Mouse (Mus musculus) hindbrain, embryonic 10.5 days (tissue): ENCODE data around the gene Capza1. TPM values are rescaled to one million over a fixed set of nuclear protein-coding genes. Genes with fewer than 3 reads are reported as not detected.

ENCODE experiments used
- DNase-seq: peaks from one replicate; pipeline ENCODE4 v3.0.0-alpha.2; 2017; ENCODE audit warnings: low spot score
- H3K27ac ChIP-seq: fragments of 300-500 bp; sonication (generic); 2 replicates; pipeline ENCODE4 v1.5.1; 2016; ENCODE audit warnings: mild to moderate bottlenecking, moderate library complexity
- H3K27me3 ChIP-seq: fragments of 300-500 bp; sonication (generic); 2 replicates; pipeline ENCODE4 v1.6.1; 2016; ENCODE audit warnings: mild to moderate bottlenecking; ENCODE audit not compliant: poor library complexity, insufficient read depth, severe bottlenecking
- H3K36me3 ChIP-seq: fragments of 300-500 bp; sonication (generic); 2 replicates; pipeline ENCODE4 v1.6.1; 2016; ENCODE audit warnings: mild to moderate bottlenecking, moderate library complexity
- H3K4me1 ChIP-seq: fragments of 300-500 bp; sonication (generic); replicated peaks from 2 replicates; pipeline ENCODE4 v1.6.1; 2016; ENCODE audit warnings: mild to moderate bottlenecking
- H3K4me3 ChIP-seq: fragments of 300-500 bp; sonication (generic); 2 replicates; pipeline ENCODE4 v1.5.1; 2016; ENCODE audit warnings: mild to moderate bottlenecking, moderate library complexity
- H3K9me3 ChIP-seq: fragments of 300-500 bp; sonication (generic); 2 replicates; pipeline ENCODE4 v1.6.1; 2016; ENCODE audit warnings: mild to moderate bottlenecking, moderate library complexity
- WGBS: fragments of 180-500 bp; shearing (Covaris S2); methylation state at CpG from one replicate; pipeline ENCODE4 v1.1.7; 2016; 5-methylcytosine and 5-hydroxymethylcytosine counted together
- polyA plus RNA-seq: library from polyadenylated mRNA; unstranded; fragments of >200 nt; fragmentation: Nextera tagmentation; extraction: Ambion mirVana; gene quantifications from 2 replicates; pipeline ENCODE4 v1.2.1, GENCODE M21; 2016

Gene Capza1
- polyA plus RNA-seq, 1 experiment from 2014 or later = 188 TPM

- Histone ChIP-seq H3K4me1 (peaks cover 32% of the 10 kb centered on the region), H3K27ac (peak within 1 kb of the TSS; percentile 23; the same call in 1 of the 2 replicates), H3K27me3 (peaks cover 100% of the 10 kb centered on the region), H3K9me3 (no peaks in the 10 kb centered on the region), H3K4me3 (peak within 1 kb of the TSS; percentile 61), H3K36me3 (no peaks in the 10 kb centered on the region)
- peak; percentile 59 for DNase-seq
- under 1% methylated on average over 56 of the region's 56 CpGs for WGBS
Observed at GRCm38 (mm10) chr3:104780561-104781420, 83.5 kb downstream of the Capza1 start, which contains the start of gene Ppm1j. TSS of gene Ppm1j (plus strand) at chr3:104781056.

GRCm38 (mm10) chr3:104779949-104780348, 84.4 kb downstream of the Capza1 start:
- Histone ChIP-seq H3K27ac (no peak overlapping the region), H3K4me1 (peaks cover 33% of the 10 kb centered on the region), H3K9me3 (no peaks in the 10 kb centered on the region), H3K36me3 (no peaks in the 10 kb centered on the region), H3K4me3 (no peak overlapping the region), H3K27me3 (peaks cover 98% of the 10 kb centered on the region)
- whole genome bisulfite sequencing = 3% methylated on average over 7 of the region's 7 CpGs
- DNase-seq = peak; percentile 82

- H3K27me3 ChIP-seq = peaks cover 98% of the 10 kb centered on the region
- no peaks in the 10 kb centered on the region for H3K36me3 ChIP-seq
- H3K4me3 ChIP-seq = peak overlapping the region; percentile 47
- H3K4me1 ChIP-seq = peaks cover 36% of the 10 kb centered on the region
- DNase-seq = peak; percentile 66
- WGBS = 1% methylated on average over 20 of the region's 20 CpGs
- no peak overlapping the region for H3K27ac ChIP-seq
- H3K9me3 ChIP-seq = no peaks in the 10 kb centered on the region
Observed at GRCm38 (mm10) chr3:104777342-104777741, 87.0 kb downstream of the Capza1 start.

GRCm38 (mm10) chr3:104773301-104773700, 91.0 kb downstream of the Capza1 start:
- H3K9me3 ChIP-seq = no peaks in the 10 kb centered on the region
- H3K36me3 ChIP-seq = no peaks in the 10 kb centered on the region
- peaks cover 94% of the 10 kb centered on the region for H3K27me3 ChIP-seq
- 79% methylated on average over 7 of the region's 7 CpGs for WGBS
- H3K4me1 ChIP-seq = peaks cover 29% of the 10 kb centered on the region
- H3K27ac ChIP-seq = no peak overlapping the region
- no peak overlapping the region for H3K4me3 ChIP-seq
- DNase-seq = no peak

Other genes with a start within 250 kb of the Capza1 start
- gene Slc16a1, start 225.8 kb downstream of the Capza1 start, polyA plus RNA-seq = 29.7 and 45.0 TPM in 2 replicates
- 1.8 and 3.1 TPM in 2 replicates for gene Ppm1j, start 83.4 kb downstream of the Capza1 start, polyA plus RNA-seq
- gene Fam19a3, start 82.7 kb downstream of the Capza1 start, polyA plus RNA-seq = 0.05 and 0.46 TPM in 2 replicates
- gene Rhoc, start 76.1 kb downstream of the Capza1 start, polyA plus RNA-seq = 102 and 107 TPM in 2 replicates
- gene Mov10, start 45.9 kb downstream of the Capza1 start, polyA plus RNA-seq = 17.0 and 19.8 TPM in 2 replicates
- 28.7 and 33.7 TPM in 2 replicates for gene St7l, start 500 bp downstream of the Capza1 start, polyA plus RNA-seq
- gene Wnt2b, start 97.4 kb upstream of the Capza1 start, polyA plus RNA-seq = 1.3 and 1.7 TPM in 2 replicates
- gene Cttnbp2nl, start 188.6 kb upstream of the Capza1 start, polyA plus RNA-seq = 41.3 and 41.8 TPM in 2 replicates
- not detected in 2 replicates for gene 4930564D02Rik, start 202.3 kb upstream of the Capza1 start, polyA plus RNA-seq